Mouse (Mus musculus) kidney, adult 2 months (tissue): Measurements from ENCODE around the gene Dus1l. TPM values are rescaled to one million over a fixed set of nuclear protein-coding genes. Genes with fewer than 3 reads are reported as not detected.
A peak's percentile ranks its signal among the peaks of the same experiment; 100 is the strongest.

Experiments used
- DNase-seq: peaks from one replicate; pipeline ENCODE4 v3.0.0; 2021
- H3K27ac ChIP-seq: fragments of 200-500 bp; 2 replicates; pipeline ENCODE4 v1.5.1; 2012; ENCODE audit warnings: low read depth, low read length, control low read depth, inconsistent platforms; ENCODE audit not compliant: insufficient read depth
- H3K27me3 ChIP-seq: fragments of 200-500 bp; replicated peaks from 2 replicates; pipeline ENCODE4 v1.6.1; 2012; ENCODE audit warnings: mild to moderate bottlenecking, moderate library complexity, low read length, inconsistent platforms; ENCODE audit not compliant: control insufficient read depth, insufficient read depth
- H3K36me3 ChIP-seq: fragments of 200-500 bp; 2 replicates; pipeline ENCODE4 v1.6.1; 2012; ENCODE audit warnings: mild to moderate bottlenecking, moderate library complexity, low read length, inconsistent platforms; ENCODE audit not compliant: control insufficient read depth, insufficient read depth
- H3K4me1 ChIP-seq: fragments of 200-500 bp; 2 replicates; pipeline ENCODE4 v1.6.1; 2011; ENCODE audit warnings: low read length; ENCODE audit not compliant: control insufficient read depth, insufficient read depth
- H3K4me3 ChIP-seq: fragments of 200-500 bp; 2 replicates; pipeline ENCODE4 v1.5.1; 2011; ENCODE audit warnings: mild to moderate bottlenecking, low read depth, low read length, control low read depth; ENCODE audit not compliant: insufficient read depth
- CTCF ChIP-seq: fragments of 200-500 bp; conservative IDR thresholded peaks from 2 replicates; pipeline ENCODE4 v1.5.1; 2011; ENCODE audit warnings: low read depth, mild to moderate bottlenecking, control low read depth, low read length, moderate library complexity, mixed read lengths; ENCODE audit not compliant: insufficient read depth, insufficient read length
- POLR2A ChIP-seq: fragments of 200-500 bp; IDR thresholded peaks from one replicate; pipeline ENCODE4 v1.6.1; 2011; ENCODE audit warnings: low read depth, low read length, control low read depth
- WGBS: fragments of 180-500 bp; shearing (Covaris S2); methylation state at CpG from one replicate; pipeline ENCODE4 v1.1.7; 2018; 5-methylcytosine and 5-hydroxymethylcytosine counted together
- polyA plus RNA-seq: library from polyadenylated mRNA; depleted of rRNA; stranded (reverse); fragments of >200 nt; gene quantifications from 2 replicates; pipeline ENCODE4 v1.2.3, GENCODE M21; 2012

Dus1l gene
- polyA plus RNA-seq, 1 experiment: 42.3 TPM

GRCm38 (mm10) chr11:120829757-120830532 lies 33.7 kb upstream of the Dus1l start:
- 0 out of 2 replicates have a peak, but pooled peaks cover 5% of the 10 kb centered on the region for H3K4me1 ChIP-seq
- H3K4me3 ChIP-seq: no peak overlapping the region
- no peak for TF ChIP-seq CTCF
- no peak for TF ChIP-seq POLR2A
- H3K27ac ChIP-seq: no peak overlapping the region
- DNase-seq: no peak
- 90% methylated on average over 10 of the region's 10 CpGs for WGBS
- no peaks in the 10 kb centered on the region for H3K36me3 ChIP-seq
- no peaks in the 10 kb centered on the region for H3K27me3 ChIP-seq

GRCm38 (mm10) chr11:120828416-120828815 lies 32.2 kb upstream of the Dus1l start:
- TF ChIP-seq CTCF (no peak), POLR2A (no peak)
- no peak for DNase-seq
- Histone ChIP-seq H3K4me3 (no peak overlapping the region), H3K4me1 (peaks cover 5% of the 10 kb centered on the region; the same call in 1 of the 2 replicates), H3K27me3 (no peaks in the 10 kb centered on the region), H3K36me3 (no peaks in the 10 kb centered on the region), H3K27ac (no peak overlapping the region)
- WGBS: 81% methylated on average over 4 of the region's 4 CpGs

GRCm38 (mm10) chr11:120826016-120826953 lies 30.1 kb upstream of the Dus1l start:
- H3K4me3 ChIP-seq: no peak overlapping the region
- H3K36me3 ChIP-seq: no peaks in the 10 kb centered on the region
- DNase-seq: no peak
- 90% methylated on average over 8 of the region's 8 CpGs for WGBS
- H3K27me3 ChIP-seq: no peaks in the 10 kb centered on the region
- peaks cover 11% of the 10 kb centered on the region; the same call in 1 of the 2 replicates for H3K4me1 ChIP-seq
- H3K27ac ChIP-seq: no peak overlapping the region
- no peak for TF ChIP-seq POLR2A
- TF ChIP-seq CTCF: no peak

GRCm38 (mm10) chr11:120825289-120825863 lies 29.2 kb upstream of the Dus1l start:
- Histone ChIP-seq H3K4me1 (peaks cover 5% of the 10 kb centered on the region; the same call in 1 of the 2 replicates), H3K4me3 (no peak overlapping the region), H3K27me3 (no peaks in the 10 kb centered on the region), H3K36me3 (no peaks in the 10 kb centered on the region), H3K27ac (no peak overlapping the region)
- DNase-seq: no peak
- TF ChIP-seq POLR2A (no peak), CTCF (no peak)
- 67% methylated on average over 4 of the region's 4 CpGs for WGBS

GRCm38 (mm10) chr11:120824787-120825288 lies 28.6 kb upstream of the Dus1l start:
- WGBS: 2% methylated on average over 21 of the region's 21 CpGs
- DNase-seq: no peak
- peak overlapping the region; percentile 79 for H3K4me3 ChIP-seq
- peak overlapping the region; percentile 48 for H3K27ac ChIP-seq
- H3K4me1 ChIP-seq: peaks cover 5% of the 10 kb centered on the region; the same call in 1 of the 2 replicates
- no peaks in the 10 kb centered on the region for H3K27me3 ChIP-seq
- TF ChIP-seq POLR2A (no peak), CTCF (no peak)
- no peaks in the 10 kb centered on the region for H3K36me3 ChIP-seq

GRCm38 (mm10) chr11:120823956-120824786 lies 28.0 kb upstream of the Dus1l start, which contains the start of gene Fasn:
Gene Fasn (minus strand): TSS chr11:120824547.
- Histone ChIP-seq H3K4me3 (peak within 1 kb of the TSS; percentile 79), H3K36me3 (no peaks in the 10 kb centered on the region), H3K27me3 (no peaks in the 10 kb centered on the region), H3K4me1 (peaks cover 5% of the 10 kb centered on the region; the same call in 1 of the 2 replicates), H3K27ac (peak within 1 kb of the TSS; percentile 69)
- DNase-seq: peak; percentile 97
- WGBS: under 1% methylated on average over 109 of the region's 109 CpGs
- peak; percentile 95 for TF ChIP-seq POLR2A
- TF ChIP-seq CTCF: peak; percentile 44
